Comparison of ENCODE assay signal across 22 mouse cellular contexts in the genomic region with DNA sequence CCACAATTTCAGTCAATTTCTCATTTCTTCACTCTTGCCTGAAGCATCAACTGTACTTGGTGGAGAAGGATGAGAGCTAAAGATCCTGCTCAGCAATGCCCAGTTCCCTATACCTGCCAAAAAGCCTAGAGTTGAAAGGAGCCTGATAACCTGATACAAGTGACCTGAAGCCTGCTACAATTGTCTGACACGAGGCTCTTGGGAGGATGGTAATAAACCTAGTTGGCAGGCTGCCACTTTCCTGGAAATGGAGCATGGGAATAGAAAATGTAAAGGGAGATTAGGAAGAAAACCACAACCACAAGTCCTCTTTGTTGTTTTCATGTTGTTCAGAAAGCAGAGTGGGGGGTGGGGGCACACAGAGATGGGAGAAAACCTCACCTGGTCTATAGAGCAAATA.
"Had no signal": no experiment of that assay in that cellular context is flagged by ENCODE, and none has a peak within 500 bp of the region (broad histone marks: within the 10 kb centered on the region; RNA-seq: fewer than 3 reads in every experiment).

No protein-coding gene starts in this region.

- H3K4me2 ChIP-seq: limb, embryonic 13.5 days; liver, embryonic 12.5 days; liver, embryonic 15.5 days; midbrain, embryonic 12.5 days; neural tube, embryonic 13.5 days had no signal

- H3K9ac ChIP-seq: limb, embryonic 13.5 days; liver, embryonic 12.5 days; liver, embryonic 15.5 days; midbrain, embryonic 12.5 days; neural tube, embryonic 13.5 days had no signal

- H3K9me3 ChIP-seq: limb, embryonic 10.5 days; limb, embryonic 13.5 days; liver, embryonic 12.5 days; liver, embryonic 15.5 days; midbrain, embryonic 12.5 days; neural tube, embryonic 13.5 days had no signal

- H3K27me3 ChIP-seq: liver, embryonic 12.5 days; liver, embryonic 15.5 days; midbrain, embryonic 12.5 days; neural tube, embryonic 13.5 days had no signal

- H3K4me3 ChIP-seq: layer of hippocampus, adult 2 months; limb, embryonic 10.5 days; limb, embryonic 13.5 days; liver, embryonic 12.5 days; liver, embryonic 15.5 days; midbrain, embryonic 12.5 days; myocyte; neural tube, embryonic 13.5 days had no signal

- H3K4me1 ChIP-seq: limb, embryonic 10.5 days; liver, embryonic 12.5 days; liver, embryonic 15.5 days; midbrain, embryonic 12.5 days had no signal

- DNase-seq: kidney, adult 2 months; kidney, postnatal 25 days; layer of hippocampus, adult 9-11 months; liver; lung, adult 18-20 months; lung, postnatal 14 days; right cerebral cortex, adult 18-20 months; right cerebral cortex, postnatal 14 days; right cerebral cortex, postnatal 4 days; thymus, adult 2 months; thymus, postnatal 25 days had no signal

- H3K36me3 ChIP-seq: limb, embryonic 10.5 days; limb, embryonic 13.5 days; liver, embryonic 12.5 days; liver, embryonic 15.5 days; midbrain, embryonic 12.5 days; neural tube, embryonic 13.5 days had no signal

- ATAC-seq: liver, embryonic 12.5 days had no signal

- H3K27ac ChIP-seq: kidney, postnatal 0 days; layer of hippocampus, adult 2 months; limb, embryonic 10.5 days; limb, embryonic 13.5 days; liver, embryonic 12.5 days; liver, embryonic 15.5 days; macrophage; midbrain, embryonic 12.5 days; neural tube, embryonic 13.5 days; stomach, postnatal 0 days had no signal
